Mouse (Mus musculus) MEL (cell line): ENCODE data around the gene Obp2a. TPM values are rescaled to one million over a fixed set of nuclear protein-coding genes. Genes with fewer than 3 reads are reported as not detected.
"Not testable (repeated sequence)": the region's sequence is repeated elsewhere in the genome, so short reads cannot be mapped to it uniquely, and the experiment has no call there.

Experiments used
- DNase-seq: peaks from one replicate; pipeline ENCODE4 v3.0.0; 2011; ENCODE audit warnings: low read depth, low spot score
- H3K27ac ChIP-seq: 2 replicates; pipeline ENCODE4 v1.5.1; 2012; ENCODE audit warnings: low read depth, mild to moderate bottlenecking, control low read depth, low read length, moderate library complexity; ENCODE audit not compliant: control insufficient read depth
- H3K27me3 ChIP-seq, 2 experiments: fragments of 150-350 bp in 1 of 2; sonication (generic) in 1 of 2; 2 replicates each; pipeline ENCODE4 v1.6.1; 2012; ENCODE audit warnings: low read length in 2 of 2, mild to moderate bottlenecking in 2 of 2, improper control_type of control experiment in 1 of 2, moderate library complexity in 1 of 2; ENCODE audit not compliant: insufficient read depth in 2 of 2, control insufficient read depth in 1 of 2
- H3K36me3 ChIP-seq, 2 experiments: 2 replicates each; pipeline ENCODE4 v1.6.1; 2012 to 2014; ENCODE audit warnings: low read length in 2 of 2, improper control_type of control experiment in 1 of 2, inconsistent platforms in 1 of 2, mild to moderate bottlenecking in 1 of 2; ENCODE audit not compliant: insufficient read depth in 2 of 2, control insufficient read depth in 1 of 2
- H3K4me1 ChIP-seq, 2 experiments: fragments of 150-350 bp in 1 of 2; sonication (generic) in 1 of 2; 2 replicates each; pipeline ENCODE4 v1.6.1; 2012; ENCODE audit warnings: low read length in 2 of 2, improper control_type of control experiment in 1 of 2, mild to moderate bottlenecking in 1 of 2; ENCODE audit not compliant: insufficient read depth in 2 of 2, control insufficient read depth in 1 of 2
- H3K4me3 ChIP-seq, 2 experiments: fragments of 150-350 bp in 1 of 2; sonication (generic) in 1 of 2; 2 replicates each; pipeline ENCODE4 v1.5.1; 2012; ENCODE audit warnings: low read depth in 2 of 2, low read length in 2 of 2, mild to moderate bottlenecking in 2 of 2, moderate library complexity in 2 of 2, control low read depth in 1 of 2, improper control_type of control experiment in 1 of 2; ENCODE audit not compliant: control insufficient read depth in 1 of 2, insufficient read depth in 1 of 2
- H3K79me2 ChIP-seq: 2 replicates; pipeline ENCODE4 v1.6.1; 2012; ENCODE audit warnings: mild to moderate bottlenecking, low read length, moderate library complexity; ENCODE audit not compliant: control insufficient read depth, poor library complexity, insufficient read depth
- H3K9ac ChIP-seq: 2 replicates; pipeline ENCODE4 v1.6.1; 2012; ENCODE audit warnings: low read depth, mild to moderate bottlenecking, control low read depth, low read length, moderate library complexity; ENCODE audit not compliant: control insufficient read depth, poor library complexity, severe bottlenecking
- H3K9me3 ChIP-seq: fragments of 150-350 bp; sonication (generic); replicated peaks from 2 replicates; pipeline ENCODE4 v1.6.1; 2012; ENCODE audit warnings: mild to moderate bottlenecking, low read length, improper control_type of control experiment, moderate library complexity; ENCODE audit not compliant: insufficient read depth
- BHLHE40 ChIP-seq: IDR thresholded peaks from 2 replicates; pipeline ENCODE4 v1.6.1; 2012; ENCODE audit warnings: low read depth, mild to moderate bottlenecking, inconsistent platforms, low read length, improper control_type of control experiment, borderline replicate concordance
- CHD1 ChIP-seq: IDR thresholded peaks from 2 replicates; pipeline ENCODE4 v1.6.1; 2012; ENCODE audit warnings: low read depth, mild to moderate bottlenecking, inconsistent platforms, low read length, improper control_type of control experiment
- E2F4 ChIP-seq: IDR thresholded peaks from 2 replicates; pipeline ENCODE4 v1.6.1; 2011; ENCODE audit warnings: low read depth, low read length, improper control_type of control experiment, borderline replicate concordance
- ELF1 ChIP-seq: IDR thresholded peaks from 2 replicates; pipeline ENCODE4 v1.6.1; 2014; ENCODE audit warnings: low read depth, mild to moderate bottlenecking, inconsistent platforms, low read length, improper control_type of control experiment, moderate library complexity
- GABPA ChIP-seq: IDR thresholded peaks from 2 replicates; pipeline ENCODE4 v1.6.1; 2012; ENCODE audit warnings: low read depth, mild to moderate bottlenecking, inconsistent platforms, low read length, improper control_type of control experiment, moderate library complexity
- JUND ChIP-seq: IDR thresholded peaks from 2 replicates; pipeline ENCODE4 v1.6.1; 2011; ENCODE audit warnings: low read depth, mild to moderate bottlenecking, improper control_type of control experiment, low read length
- MAX ChIP-seq: IDR thresholded peaks from 2 replicates; pipeline ENCODE4 v1.6.1; 2011; ENCODE audit warnings: low read length, improper control_type of control experiment
- MEF2A ChIP-seq: IDR thresholded peaks from 2 replicates; pipeline ENCODE4 v1.6.1; 2014; ENCODE audit warnings: low read depth, mild to moderate bottlenecking, inconsistent platforms, low read length, improper control_type of control experiment; ENCODE audit not compliant: poor library complexity, insufficient replicate concordance, severe bottlenecking; ENCODE audit errors: extremely low read depth
- MXI1 ChIP-seq: IDR thresholded peaks from 2 replicates; pipeline ENCODE4 v1.6.1; 2011; ENCODE audit warnings: mild to moderate bottlenecking, low read depth, low read length, improper control_type of control experiment
- POLR2A ChIP-seq, 2 experiments: IDR thresholded peaks; 2 replicates each; pipeline ENCODE4 v1.6.1; 2011 to 2012; ENCODE audit warnings: low read length in 2 of 2, mild to moderate bottlenecking in 2 of 2, control low read depth in 1 of 2, improper control_type of control experiment in 1 of 2, low read depth in 1 of 2, moderate library complexity in 1 of 2; ENCODE audit not compliant: control insufficient read depth in 1 of 2, insufficient read depth in 1 of 2, poor library complexity in 1 of 2
- POLR2AphosphoS5 ChIP-seq: IDR thresholded peaks from 2 replicates; pipeline ENCODE4 v1.6.1; 2012; ENCODE audit warnings: low read depth, borderline replicate concordance, mild to moderate bottlenecking, inconsistent platforms, low read length, moderate library complexity, mixed read lengths
- RAD21 ChIP-seq: IDR thresholded peaks from 2 replicates; pipeline ENCODE4 v1.6.1; 2011; ENCODE audit warnings: mild to moderate bottlenecking, low read depth, low read length, improper control_type of control experiment
- SIN3A ChIP-seq: IDR thresholded peaks from 2 replicates; pipeline ENCODE4 v1.6.1; 2012; ENCODE audit warnings: low read length, improper control_type of control experiment, inconsistent platforms
- TBP ChIP-seq: IDR thresholded peaks from 2 replicates; pipeline ENCODE4 v1.8.0; 2011; ENCODE audit warnings: low read depth, low read length, improper control_type of control experiment
- TCF12 ChIP-seq: IDR thresholded peaks from 2 replicates; pipeline ENCODE4 v1.6.1; 2014; ENCODE audit warnings: low read depth, mild to moderate bottlenecking, inconsistent platforms, low read length, improper control_type of control experiment, moderate library complexity
- UBTF ChIP-seq: IDR thresholded peaks from 2 replicates; pipeline ENCODE4 v1.6.1; 2012; ENCODE audit warnings: low read depth, mild to moderate bottlenecking, inconsistent platforms, low read length, improper control_type of control experiment, moderate library complexity, borderline replicate concordance; ENCODE audit not compliant: insufficient read depth
- USF2 ChIP-seq, 2 experiments: IDR thresholded peaks; 2 replicates each; pipeline ENCODE4 v1.6.1; 2011 to 2012; ENCODE audit warnings: improper control_type of control experiment in 2 of 2, low read length in 2 of 2, borderline replicate concordance in 1 of 2, inconsistent platforms in 1 of 2, low read depth in 1 of 2, mild to moderate bottlenecking in 1 of 2; ENCODE audit not compliant: insufficient read depth in 1 of 2
- polyA plus RNA-seq, 2 experiments: library from polyadenylated mRNA; stranded (reverse) in 1 of 2; unstranded in 1 of 2; fragments of >175 nt in 1 of 2; fragments of >200 nt in 1 of 2; gene quantifications; 2 replicates each; pipeline versions ENCODE4 v1.2.1 to v1.2.4; 2012; ENCODE audit warnings: low replicate concordance in 2 of 2, low read depth in 1 of 2; ENCODE audit not compliant: insufficient read length in 2 of 2, insufficient read depth in 1 of 2, missing spikeins in 1 of 2
- total RNA-seq: library from RNA; depleted of rRNA; stranded (reverse); fragments of 300-350 nt; gene quantifications from 2 replicates; pipeline ENCODE4 v1.2.3, GENCODE M21; 2012

The Obp2a gene
- total and polyA plus RNA-seq, 3 experiments, result not detected

DNA sequence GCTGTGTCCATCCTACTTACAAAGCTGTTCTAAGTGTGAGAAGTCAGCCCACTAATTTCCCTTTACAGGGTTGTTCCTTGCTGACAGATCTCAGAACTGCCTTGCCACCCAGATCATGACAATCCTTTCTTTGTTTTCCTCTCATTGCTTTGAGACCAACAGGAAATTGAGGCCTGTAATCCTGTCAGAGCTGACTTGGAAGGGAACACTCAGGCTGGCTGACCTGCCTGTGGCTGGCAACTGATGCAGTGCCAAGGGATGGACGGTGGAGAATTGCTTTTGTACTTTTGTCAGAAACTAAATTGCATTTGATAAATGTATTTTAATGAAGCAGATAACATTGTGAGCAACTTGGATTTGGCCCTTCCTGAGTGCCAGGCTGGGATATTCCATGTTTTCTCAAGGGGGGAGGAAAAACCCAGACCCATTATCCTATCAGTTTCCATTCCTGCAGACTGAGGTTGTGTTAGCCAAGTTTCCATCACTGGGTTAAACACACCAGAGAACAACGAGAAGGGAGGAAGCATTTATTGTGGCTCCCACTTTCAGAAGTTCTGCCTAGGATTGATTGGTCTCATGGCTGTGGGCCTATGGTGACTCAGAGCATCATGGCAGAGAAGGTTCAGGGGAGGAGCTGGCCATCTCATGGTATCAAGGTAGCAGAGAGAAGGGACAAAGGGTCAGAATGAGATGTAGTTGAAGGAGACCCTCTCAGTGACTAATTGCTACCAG is 33.5 kb downstream of the Obp2a start:
- H3K79me2 ChIP-seq, result no peaks in the 10 kb centered on the region
- no peaks in the 10 kb centered on the region for H3K36me3 ChIP-seq
- no peak overlapping the region for H3K9ac ChIP-seq
- DNase-seq, result no peak
- no peaks in the 10 kb centered on the region for H3K9me3 ChIP-seq
- no peak for TF ChIP-seq MEF2A
- no peak for TF ChIP-seq USF2 (IDR thresholded peaks at IDR 0.05; ENCODE audit: borderline replicate concordance in 1 of 2, insufficient read depth in 1 of 2, low read depth in 1 of 2, low read length in 2 of 2)
- TF ChIP-seq BHLHE40, result no peak
- no peak for TF ChIP-seq SIN3A
- no peak for TF ChIP-seq GABPA
- TF ChIP-seq JUND, result no peak
- TF ChIP-seq MXI1, result no peak
- no peak for TF ChIP-seq CHD1
- no peak for TF ChIP-seq E2F4
- no peak for TF ChIP-seq POLR2A (IDR thresholded peaks at IDR 0.05; ENCODE audit: control insufficient read depth in 1 of 2, insufficient read depth in 1 of 2, low read depth in 1 of 2, low read length in 2 of 2, poor library complexity in 1 of 2)
- TF ChIP-seq MAX, result no peak
- TF ChIP-seq ELF1, result no peak
- no peak for TF ChIP-seq UBTF
- no peak for TF ChIP-seq TBP
- TF ChIP-seq TCF12, result no peak
- TF ChIP-seq POLR2AphosphoS5, result no peak
- TF ChIP-seq RAD21, result no peak
- TF ChIP-seq, all 39 proteins: peak for 0
- Histone ChIP-seq H3K27me3 (no peaks in the 10 kb centered on the region; a peak in 1 of 4 replicates), H3K4me1 (no peaks in the 10 kb centered on the region), H3K4me3 (no peak overlapping the region), H3K27ac (no peak overlapping the region)

DNA sequence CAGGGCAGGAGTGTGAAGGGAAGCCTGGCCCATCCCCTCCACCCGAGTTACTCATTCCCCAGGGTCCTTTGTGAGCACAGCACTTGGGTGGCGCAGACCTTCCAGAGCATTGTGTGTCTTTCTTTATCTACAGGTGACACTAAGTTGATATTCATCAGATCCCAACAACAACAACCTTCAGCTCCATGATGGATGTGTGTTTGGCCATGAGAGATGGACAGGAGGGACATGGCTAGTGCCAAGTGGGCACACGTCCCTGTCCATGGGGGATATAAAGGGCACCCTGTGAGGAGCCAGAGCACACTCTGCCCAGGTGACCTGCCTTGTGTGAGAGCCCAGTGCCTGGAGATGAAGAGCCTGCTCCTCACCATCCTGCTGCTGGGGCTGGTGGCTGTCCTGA is 36.9 kb downstream of the Obp2a start, which contains the start of gene Obp2b:
Gene Obp2b, plus strand, starts transcription at position 301 of the 400 bp plus-strand sequence.
- H3K27ac ChIP-seq, H3K79me2 ChIP-seq, H3K4me1 ChIP-seq, H3K9me3 ChIP-seq, H3K9ac ChIP-seq, H3K27me3 ChIP-seq, H3K4me3 ChIP-seq, H3K36me3 ChIP-seq, DNase-seq: not testable (repeated sequence)
